Mouse (Mus musculus) intestine, postnatal 0 days (tissue): ENCODE results near the gene Plac9a. TPM values are rescaled to one million over a fixed set of nuclear protein-coding genes. Genes with fewer than 3 reads are reported as not detected.
"Not testable (repeated sequence)": the region's sequence is repeated elsewhere in the genome, so short reads cannot be mapped to it uniquely, and the experiment has no call there.

Experiments
- ATAC-seq: fragments of 200-750 bp; cut with Nextera tagmentation; 2 replicates; pipeline ENCODE4 v1.8.0; 2017; ENCODE audit warnings: mild to moderate bottlenecking, moderate TSS enrichment, moderate library complexity
- H3K27ac ChIP-seq: fragments of 300-500 bp; sonication (generic); 2 replicates; pipeline ENCODE4 v1.5.1; 2014; ENCODE audit warnings: mild to moderate bottlenecking, low read depth, low read length, moderate library complexity
- H3K27me3 ChIP-seq: fragments of 300-500 bp; sonication (generic); replicated peaks from 2 replicates; pipeline ENCODE4 v1.6.1; 2014; ENCODE audit warnings: low read length, mixed read lengths; ENCODE audit not compliant: control insufficient read depth, insufficient read depth
- H3K36me3 ChIP-seq: fragments of 300-500 bp; sonication (generic); 2 replicates; pipeline ENCODE4 v1.6.1; 2014; ENCODE audit warnings: mild to moderate bottlenecking, moderate library complexity; ENCODE audit not compliant: control insufficient read depth, insufficient read depth
- H3K4me1 ChIP-seq: fragments of 300-500 bp; sonication (generic); replicated peaks from 2 replicates; pipeline ENCODE4 v1.6.1; 2014; ENCODE audit warnings: antibody characterized with exemption, low read length, mixed read lengths; ENCODE audit not compliant: control insufficient read depth, insufficient read depth
- H3K4me2 ChIP-seq: fragments of 300-500 bp; sonication (generic); replicated peaks from 2 replicates; pipeline ENCODE4 v1.6.1; 2014; ENCODE audit warnings: low read depth, mild to moderate bottlenecking, moderate library complexity
- H3K4me3 ChIP-seq: fragments of 300-500 bp; sonication (generic); 2 replicates; pipeline ENCODE4 v1.5.1; 2014; ENCODE audit warnings: low read depth, low read length
- H3K9ac ChIP-seq: fragments of 300-500 bp; sonication (generic); 2 replicates; pipeline ENCODE4 v1.6.1; 2014; ENCODE audit warnings: mild to moderate bottlenecking, low read depth, low read length
- H3K9me3 ChIP-seq: fragments of 300-500 bp; sonication (generic); 2 replicates; pipeline ENCODE4 v1.6.1; 2016; ENCODE audit warnings: mixed run types; ENCODE audit not compliant: control insufficient read depth
- WGBS: fragments of 180-500 bp; shearing (Covaris S2); extraction: QIAGEN DNeasy Blood & Tissue Kit; methylation state at CpG from one replicate; pipeline ENCODE4 v1.1.7; 2014; 5-methylcytosine and 5-hydroxymethylcytosine counted together
- polyA plus RNA-seq: library from polyadenylated mRNA; unstranded; fragments of >200 nt; fragmentation: Nextera tagmentation; extraction: Ambion mirVana; gene quantifications from 2 replicates; pipeline ENCODE4 v1.2.1, GENCODE M21; 2015

Plac9a gene
- 0.46 and 1.3 TPM in 2 replicates for polyA plus RNA-seq

DNA sequence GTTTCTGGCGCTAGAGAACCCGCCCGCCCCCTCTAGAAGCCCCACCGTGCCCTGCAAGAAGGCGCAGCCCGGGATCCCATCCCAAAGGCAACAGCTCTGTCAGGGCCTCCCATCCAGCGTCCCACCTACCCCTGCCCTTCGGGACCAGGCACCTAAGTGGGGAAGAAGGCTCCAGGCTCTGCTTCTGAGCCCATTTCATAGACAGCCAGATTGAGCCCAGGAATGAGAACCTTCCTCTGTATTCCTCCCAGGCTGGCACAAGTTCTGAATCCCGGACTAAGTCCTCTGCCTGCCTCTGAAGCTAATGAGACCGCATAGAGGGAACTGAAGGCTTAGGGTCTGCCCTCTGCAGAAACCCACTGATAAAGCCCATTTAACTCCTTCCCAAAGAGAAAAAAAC is at the start of gene Plac9a:
TSS of gene Plac9a (minus strand) at position 101 of the 400 bp plus-strand sequence.
- not testable (repeated sequence) for H3K4me1 ChIP-seq, H3K9ac ChIP-seq, ATAC-seq, H3K4me3 ChIP-seq, H3K4me2 ChIP-seq, H3K27me3 ChIP-seq, H3K9me3 ChIP-seq, H3K27ac ChIP-seq, H3K36me3 ChIP-seq
- WGBS = no CpG with 5 or more reads among the region's 10 CpGs

DNA sequence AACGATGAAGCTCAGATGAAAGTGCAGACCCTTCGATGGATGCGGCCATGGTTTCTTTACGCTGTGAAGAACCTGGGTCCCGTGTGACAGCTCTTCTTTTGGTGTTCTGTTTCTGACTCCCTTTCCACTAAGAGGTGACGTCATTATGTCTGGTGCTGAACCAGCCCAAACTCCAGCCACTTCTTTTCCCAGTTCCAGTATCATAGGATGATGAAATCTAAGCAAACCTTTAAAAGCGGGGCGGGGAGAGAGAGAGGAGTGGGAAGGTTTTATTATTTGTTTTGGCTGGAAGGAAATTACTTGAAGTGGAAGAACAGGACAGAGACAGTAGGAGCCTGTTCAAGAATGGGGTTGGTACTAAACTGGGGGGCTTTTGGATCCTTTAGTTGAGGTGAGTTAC is 35.1 kb upstream of the Plac9a start, which contains the start of gene Cphx1:
TSS of gene Cphx1 (plus strand) at position 301 of the 400 bp plus-strand sequence.
- not testable (repeated sequence) for H3K27me3 ChIP-seq, H3K36me3 ChIP-seq, ATAC-seq, H3K9ac ChIP-seq, H3K9me3 ChIP-seq, H3K4me2 ChIP-seq, H3K4me1 ChIP-seq, H3K27ac ChIP-seq, H3K4me3 ChIP-seq
- no CpG with 5 or more reads among the region's 8 CpGs for WGBS

DNA sequence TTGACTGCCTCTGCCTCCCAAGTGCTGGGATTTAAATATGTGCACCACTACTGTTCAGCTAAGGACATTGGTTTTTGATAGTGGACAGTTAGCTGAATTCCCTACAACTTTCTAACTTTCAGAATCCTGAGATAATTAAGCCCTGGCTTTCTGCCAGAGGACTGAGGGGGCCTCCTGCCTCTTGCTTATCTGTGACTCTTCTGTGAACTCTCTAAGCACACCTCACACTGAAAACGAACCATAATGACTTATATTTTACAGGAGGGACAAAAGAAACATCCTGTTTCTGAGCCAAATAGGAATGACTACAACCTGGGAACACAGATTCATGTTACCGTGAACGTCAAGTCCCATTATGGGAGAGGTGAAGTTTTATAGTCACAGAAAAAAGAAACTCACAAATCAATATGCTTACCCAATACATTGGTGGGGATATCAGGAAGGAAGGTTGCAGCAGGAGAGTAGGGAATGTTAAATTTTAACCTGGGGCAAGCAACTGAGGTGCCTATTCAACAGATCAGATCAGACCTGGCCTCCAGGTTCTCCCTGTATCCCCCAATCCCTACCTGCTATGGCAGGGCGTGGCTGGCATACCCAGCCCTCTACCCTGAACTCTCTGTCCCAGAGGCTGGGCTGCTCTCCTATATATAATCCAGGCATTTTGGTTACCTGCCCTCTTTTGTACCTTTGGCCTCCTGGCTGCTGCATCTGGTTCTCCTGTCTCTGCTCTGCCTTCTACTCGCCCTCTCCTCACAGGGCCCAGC is 34.1 kb upstream of the Plac9a start:
- H3K4me3 ChIP-seq, H3K27me3 ChIP-seq, H3K9ac ChIP-seq, H3K9me3 ChIP-seq, H3K36me3 ChIP-seq, H3K27ac ChIP-seq, H3K4me1 ChIP-seq, H3K4me2 ChIP-seq: not testable (repeated sequence)
- WGBS = no CpG with 5 or more reads among the region's 5 CpGs
- ATAC-seq = peak; percentile 90

DNA sequence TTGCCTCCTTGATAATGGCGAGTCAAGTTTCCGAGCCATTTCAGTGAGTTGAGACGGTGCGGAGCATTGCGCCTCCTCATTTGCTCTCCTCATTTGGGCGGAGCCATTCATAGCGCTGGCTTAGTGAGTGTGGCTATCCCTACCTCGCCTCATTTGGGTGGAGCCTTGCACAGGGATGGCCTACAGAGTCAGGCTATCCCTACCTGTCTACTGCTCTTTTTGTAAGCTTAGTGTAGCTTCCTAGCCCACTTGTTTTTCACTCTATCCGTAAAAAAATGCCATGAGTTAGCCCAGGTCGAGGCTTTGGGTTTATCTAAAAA is 24.6 kb upstream of the Plac9a start, which contains the start of gene Tmem254a:
TSS of gene Tmem254a (minus strand) at position 111 of the 320 bp plus-strand sequence.
- H3K9ac ChIP-seq, H3K4me2 ChIP-seq, H3K4me3 ChIP-seq, H3K4me1 ChIP-seq, H3K27me3 ChIP-seq, H3K36me3 ChIP-seq, H3K27ac ChIP-seq, H3K9me3 ChIP-seq: not testable (repeated sequence)
- peak; percentile 83 for ATAC-seq
- WGBS = no CpG with 5 or more reads among the region's 10 CpGs

DNA sequence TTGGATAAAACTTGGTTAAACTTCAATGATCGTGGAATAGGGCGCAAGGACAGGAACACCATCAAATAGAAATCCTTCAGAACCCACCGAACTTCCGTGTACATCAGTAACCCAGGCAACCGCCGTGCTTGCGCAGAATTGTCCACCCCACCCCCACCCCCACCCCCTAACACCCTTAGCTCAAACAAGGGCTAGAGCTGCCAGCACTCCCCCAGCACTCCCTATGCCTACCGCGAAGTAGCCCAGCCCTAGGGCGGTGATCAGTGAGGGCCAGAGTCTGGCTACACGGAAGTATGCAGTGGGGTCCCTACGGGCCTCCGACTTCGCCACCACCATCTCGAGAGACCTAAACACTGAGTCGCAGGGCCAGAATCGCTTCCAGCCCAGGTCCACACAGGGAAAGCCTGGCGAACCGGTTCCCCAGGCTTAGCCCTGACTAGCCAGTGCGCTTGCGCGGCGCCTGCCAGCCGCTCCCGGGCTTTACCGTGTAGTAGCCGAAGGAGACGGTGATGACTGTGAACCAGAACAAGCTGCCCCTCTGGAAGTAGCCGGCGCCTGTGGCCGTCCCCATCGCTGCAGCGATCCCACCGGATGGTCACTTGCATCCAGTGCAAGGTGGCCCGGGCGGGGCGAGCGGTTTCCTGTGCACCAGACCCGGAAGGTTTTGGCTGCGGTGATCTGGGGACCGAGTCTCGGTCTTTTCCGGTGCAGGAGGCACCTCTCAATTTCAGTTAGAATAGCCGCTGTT is 24.1 kb upstream of the Plac9a start:
- not testable (repeated sequence) for H3K9ac ChIP-seq, H3K27me3 ChIP-seq, H3K4me3 ChIP-seq, H3K36me3 ChIP-seq, H3K4me2 ChIP-seq, H3K9me3 ChIP-seq, H3K4me1 ChIP-seq, H3K27ac ChIP-seq
- ATAC-seq = peak; percentile 92
- no CpG with 5 or more reads among the region's 44 CpGs for whole genome bisulfite sequencing

DNA sequence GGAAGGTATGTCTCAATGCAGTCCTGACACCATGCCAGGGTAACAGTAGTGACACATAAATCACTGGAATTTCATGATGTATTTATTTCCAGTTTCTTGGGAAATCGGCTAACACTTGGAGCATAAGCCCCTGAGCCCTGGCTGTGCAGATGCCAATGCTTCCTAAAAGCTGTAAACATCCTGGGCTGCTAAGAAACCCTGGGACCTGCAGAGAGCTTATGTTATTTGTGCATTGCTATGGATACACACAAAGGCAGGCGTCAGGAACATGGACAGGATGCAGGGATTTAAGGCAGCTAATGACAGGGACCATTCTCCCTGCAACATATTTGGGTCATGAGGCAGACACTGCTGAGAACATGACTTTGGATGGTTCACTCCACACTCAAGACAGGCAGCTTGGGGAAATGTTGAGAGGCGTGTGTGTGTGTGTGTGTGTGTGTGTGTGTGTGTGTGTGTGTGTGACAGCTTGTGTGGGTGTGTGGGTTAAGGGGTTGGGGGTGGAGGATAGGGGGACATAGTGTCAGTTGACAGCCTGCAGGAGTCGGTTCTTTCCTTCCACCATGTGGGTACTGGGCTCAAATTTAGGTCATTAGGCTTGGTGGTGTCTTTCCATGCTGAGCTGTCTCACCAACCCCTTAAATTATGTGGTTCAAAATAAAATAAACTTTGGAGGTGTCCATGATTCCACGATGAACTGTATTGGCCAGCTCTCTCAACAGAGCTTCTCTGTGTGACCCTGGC is 15.7 kb upstream of the Plac9a start:
- ATAC-seq = not testable (repeated sequence)
- no CpG with 5 or more reads among the region's 5 CpGs for WGBS

DNA sequence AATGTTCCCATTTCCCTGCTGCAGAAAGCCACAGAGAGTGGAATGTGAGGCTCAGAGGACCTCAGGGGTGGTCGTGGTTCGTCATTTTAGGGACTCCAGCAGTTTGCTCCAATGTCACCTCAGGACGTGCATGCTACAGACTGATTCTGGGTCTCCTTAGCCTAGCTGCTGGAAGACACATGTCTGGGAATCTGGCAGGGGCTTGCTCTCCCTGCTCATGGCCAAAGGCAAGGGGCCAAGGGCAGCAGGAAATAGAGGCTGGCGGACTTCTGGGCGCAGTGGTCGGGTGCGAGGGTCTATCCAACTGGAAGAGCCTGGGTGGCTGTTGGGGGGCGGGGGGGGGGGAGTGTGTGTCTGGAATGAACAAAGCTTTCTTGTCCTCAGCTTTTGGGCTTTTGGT is 6.1 kb upstream of the Plac9a start:
- H3K36me3 ChIP-seq, H3K4me3 ChIP-seq, H3K27me3 ChIP-seq, H3K9ac ChIP-seq, ATAC-seq, H3K4me1 ChIP-seq, H3K27ac ChIP-seq, H3K9me3 ChIP-seq, H3K4me2 ChIP-seq: not testable (repeated sequence)
- WGBS = no CpG with 5 or more reads among the region's 8 CpGs

More for the DNA sequence above, 15.7 kb upstream of the Plac9a start:
- not testable (repeated sequence) for H3K4me1 ChIP-seq, H3K9ac ChIP-seq, H3K27ac ChIP-seq, H3K4me3 ChIP-seq, H3K9me3 ChIP-seq, H3K36me3 ChIP-seq, H3K27me3 ChIP-seq, H3K4me2 ChIP-seq

DNA sequence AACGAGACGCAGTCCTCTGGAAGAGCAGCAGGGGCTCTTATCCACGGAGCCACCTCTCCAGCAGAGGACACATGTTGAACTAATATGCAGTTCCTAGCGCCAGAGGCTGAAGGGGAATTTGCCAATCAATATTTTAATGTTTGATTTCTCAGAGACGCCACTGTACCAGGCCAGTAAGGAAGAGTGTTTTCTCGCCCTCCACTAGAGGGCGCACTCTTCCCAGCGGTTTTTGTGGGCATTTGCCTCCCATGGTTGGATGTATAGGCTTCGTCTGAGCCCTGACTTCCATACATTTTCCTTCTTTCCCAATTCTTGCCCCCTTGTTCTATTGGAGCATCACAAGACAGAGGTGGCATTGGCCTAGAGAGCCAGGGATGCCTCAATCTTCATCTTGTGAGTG is 4.4 kb upstream of the Plac9a start:
- not testable (repeated sequence) for H3K27me3 ChIP-seq, ATAC-seq, H3K4me3 ChIP-seq, H3K36me3 ChIP-seq, H3K4me2 ChIP-seq, H3K9me3 ChIP-seq, H3K4me1 ChIP-seq, H3K9ac ChIP-seq, H3K27ac ChIP-seq
- no CpG with 5 or more reads among the region's 9 CpGs for WGBS

DNA sequence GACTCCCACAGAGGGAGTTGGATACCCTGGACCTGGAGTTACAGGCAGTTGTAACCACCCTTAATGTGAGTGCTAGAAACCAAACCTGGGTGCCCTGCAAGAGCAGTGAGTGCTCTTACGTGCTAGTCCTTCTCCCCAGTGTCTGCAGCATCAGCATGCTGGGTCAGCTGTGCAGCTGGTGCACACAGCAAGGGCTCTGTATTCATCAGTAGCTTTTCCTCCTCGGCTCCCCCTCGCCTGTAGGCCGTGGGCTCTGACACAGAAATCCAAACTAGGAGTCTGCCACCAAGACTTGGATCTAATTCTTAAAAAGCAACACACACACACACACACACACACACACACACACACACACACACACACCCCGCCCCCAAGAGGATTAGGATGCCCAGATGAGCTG is 2.3 kb upstream of the Plac9a start:
- not testable (repeated sequence) for H3K4me2 ChIP-seq, ATAC-seq
- WGBS = 60% methylated on average over 1 of the region's 5 CpGs

More for the DNA sequence above, 2.3 kb upstream of the Plac9a start:
- H3K9ac ChIP-seq, H3K36me3 ChIP-seq, H3K27me3 ChIP-seq, H3K27ac ChIP-seq, H3K4me1 ChIP-seq, H3K9me3 ChIP-seq, H3K4me3 ChIP-seq: not testable (repeated sequence)
